Mouse (Mus musculus) cerebellum, adult 2 months (tissue): ENCODE measurements around the gene Yars. TPM values are rescaled to one million over a fixed set of nuclear protein-coding genes. Genes with fewer than 3 reads are reported as not detected.

Experiments
- DNase-seq, 2 experiments: peaks; one replicate each; pipeline ENCODE4 v3.0.0; 2021
- H3K27ac ChIP-seq: fragments of 200-500 bp; 2 replicates; pipeline ENCODE4 v1.5.1; 2012; ENCODE audit warnings: low read length, control low read depth, inconsistent platforms; ENCODE audit not compliant: insufficient read depth
- H3K27me3 ChIP-seq: fragments of 200-500 bp; 2 replicates; pipeline ENCODE4 v1.6.1; 2012; ENCODE audit warnings: inconsistent platforms, mild to moderate bottlenecking, low read length, moderate library complexity; ENCODE audit not compliant: control insufficient read depth, insufficient read depth
- H3K4me1 ChIP-seq: fragments of 200-500 bp; 2 replicates; pipeline ENCODE4 v1.6.1; 2011; ENCODE audit warnings: low read length; ENCODE audit not compliant: control insufficient read depth, insufficient read depth
- H3K4me3 ChIP-seq: fragments of 200-500 bp; replicated peaks from 2 replicates; pipeline ENCODE3; 2011; ENCODE audit warnings: mild to moderate bottlenecking, low read depth, low read length, control low read depth; ENCODE audit not compliant: insufficient read depth
- CTCF ChIP-seq: fragments of 200-500 bp; IDR thresholded peaks from 2 replicates; pipeline ENCODE4 v1.5.1; 2011; ENCODE audit warnings: low read depth, mild to moderate bottlenecking, control low read depth, low read length, moderate library complexity, borderline replicate concordance; ENCODE audit not compliant: insufficient read depth
- POLR2A ChIP-seq: fragments of 200-500 bp; IDR thresholded peaks from 2 replicates; pipeline ENCODE4 v1.6.1; 2011; ENCODE audit warnings: low read length, control low read depth, borderline replicate concordance; ENCODE audit not compliant: insufficient read depth
- WGBS: fragments of 180-500 bp; shearing (Covaris S2); methylation state at CpG from one replicate; pipeline ENCODE4 v1.1.7; 2018; 5-methylcytosine and 5-hydroxymethylcytosine counted together
- polyA plus RNA-seq: library from polyadenylated mRNA; depleted of rRNA; stranded (reverse); fragments of >200 nt; gene quantifications from 2 replicates; pipeline ENCODE4 v1.2.3, GENCODE M21; 2012

The Yars gene
- polyA plus RNA-seq, 1 experiment, result 104 TPM

- no peak overlapping the region for H3K4me3 ChIP-seq
- H3K27ac ChIP-seq, result no peak overlapping the region
- H3K27me3 ChIP-seq, result no peaks in the 10 kb centered on the region
- peaks cover 49% of the 10 kb centered on the region for H3K4me1 ChIP-seq
- 53% methylated on average over 10 of the region's 10 CpGs for WGBS
- no peak for DNase-seq
- TF ChIP-seq POLR2A (no peak), CTCF (no peak)
Measured at GRCm38 (mm10) chr4:129219198-129219597, 29.6 kb downstream of the Yars start.

GRCm38 (mm10) chr4:129220376-129221089 lies 31.0 kb downstream of the Yars start:
- WGBS, result 7% methylated on average over 7 of the region's 7 CpGs
- peak; percentile 81 to 87 for DNase-seq
- Histone ChIP-seq H3K4me1 (peaks cover 59% of the 10 kb centered on the region), H3K27ac (peak overlapping the region; percentile 65), H3K4me3 (no peak overlapping the region), H3K27me3 (no peaks in the 10 kb centered on the region)
- 0 out of 2 replicates have a peak, but pooled peaks have one; percentile 11 for TF ChIP-seq POLR2A
- no peak for TF ChIP-seq CTCF

- Histone ChIP-seq H3K4me3 (no peak overlapping the region), H3K27me3 (no peaks in the 10 kb centered on the region), H3K27ac (peak overlapping the region; percentile 65), H3K4me1 (peaks cover 67% of the 10 kb centered on the region)
- no peak for TF ChIP-seq CTCF
- no peak for TF ChIP-seq POLR2A
- DNase-seq, result peak in 1 of 2 experiments; percentile 35
- 62% methylated on average over 23 of the region's 23 CpGs for WGBS
Measured at GRCm38 (mm10) chr4:129221097-129222010, 31.8 kb downstream of the Yars start.

GRCm38 (mm10) chr4:129222019-129222925 lies 32.7 kb downstream of the Yars start:
- DNase-seq, result peak in 1 of 2 experiments; percentile 49
- Histone ChIP-seq H3K4me3 (no peak overlapping the region), H3K27ac (peak overlapping the region; percentile 65), H3K27me3 (no peaks in the 10 kb centered on the region), H3K4me1 (peaks cover 70% of the 10 kb centered on the region)
- TF ChIP-seq CTCF, result no peak
- TF ChIP-seq POLR2A, result no peak
- 44% methylated on average over 31 of the region's 31 CpGs for WGBS

GRCm38 (mm10) chr4:129223421-129224281 lies 34.1 kb downstream of the Yars start:
- DNase-seq, result peak in 1 of 2 experiments; percentile 47
- Histone ChIP-seq H3K4me1 (peaks cover 76% of the 10 kb centered on the region), H3K27me3 (no peaks in the 10 kb centered on the region), H3K4me3 (no peak overlapping the region), H3K27ac (no peak overlapping the region)
- TF ChIP-seq CTCF (no peak), POLR2A (no peak)
- 46% methylated on average over 55 of the region's 55 CpGs for WGBS

- TF ChIP-seq CTCF (no peak), POLR2A (no peak)
- Histone ChIP-seq H3K4me3 (peak overlapping the region; percentile 3), H3K27me3 (no peaks in the 10 kb centered on the region), H3K4me1 (peaks cover 69% of the 10 kb centered on the region), H3K27ac (peak overlapping the region; percentile 75)
- WGBS, result 39% methylated on average over 12 of the region's 12 CpGs
- peak in 1 of 2 experiments; percentile 48 for DNase-seq
Measured at GRCm38 (mm10) chr4:129225315-129225714, 35.8 kb downstream of the Yars start.
